Mouse (Mus musculus) CD8-positive naive resting alpha-beta T cell, adult 57 days (primary cell): ENCODE data around the gene Olfr1110. TPM values are rescaled to one million over a fixed set of nuclear protein-coding genes. Genes with fewer than 3 reads are reported as not detected.

ENCODE experiments used
- total RNA-seq: library from RNA; stranded (reverse); gene quantifications from one replicate; pipeline ENCODE4 v1.2.4, GENCODE M21; 2023

Olfr1110 gene
- total RNA-seq, result not detected

GRCm38 (mm10) chr2:87140200-87140599 is at the start of gene Olfr1110:
TSS of gene Olfr1110 (minus strand) at chr2:87140300.

GRCm38 (mm10) chr2:87187498-87187897 is 47.4 kb upstream of the Olfr1110 start, which contains the start of gene Olfr1112:
TSS of gene Olfr1112 (plus strand) at chr2:87187798.

GRCm38 (mm10) chr2:87152524-87152923 is 12.4 kb upstream of the Olfr1110 start, which contains the start of gene Olfr1111:
TSS of gene Olfr1111 (minus strand) at chr2:87152624.

GRCm38 (mm10) chr2:87114467-87114866 is 25.6 kb downstream of the Olfr1110 start, which contains the start of gene Olfr259:
TSS of gene Olfr259 (minus strand) at chr2:87114567.

GRCm38 (mm10) chr2:87095908-87096307 is 44.2 kb downstream of the Olfr1110 start, which contains the start of gene Olfr1109:
TSS of gene Olfr1109 (minus strand) at chr2:87096008.

Other genes starting within 250 kb of the Olfr1110 start
- gene Olfr1097, start 248.1 kb downstream of the Olfr1110 start, total RNA-seq, result not detected
- not detected for gene Olfr1098, start 215.8 kb downstream of the Olfr1110 start, total RNA-seq
- gene Olfr1099, start 179.6 kb downstream of the Olfr1110 start, total RNA-seq, result not detected
- gene Olfr1100, start 160.3 kb downstream of the Olfr1110 start, total RNA-seq, result not detected
- not detected for gene Olfr1101, start 149.1 kb downstream of the Olfr1110 start, total RNA-seq
- gene Olfr1102, start 141.9 kb downstream of the Olfr1110 start, total RNA-seq, result not detected
- gene Olfr1104, start 113.2 kb downstream of the Olfr1110 start, total RNA-seq, result not detected
- gene Olfr1105, start 103.8 kb downstream of the Olfr1110 start, total RNA-seq, result not detected
- gene Olfr1106, start 88.0 kb downstream of the Olfr1110 start, total RNA-seq, result not detected
- not detected for gene Olfr1107, start 64.5 kb downstream of the Olfr1110 start, total RNA-seq
- gene Olfr1109, start 44.3 kb downstream of the Olfr1110 start, total RNA-seq, result not detected
- gene Olfr259, start 25.7 kb downstream of the Olfr1110 start, total RNA-seq, result not detected
- not detected for gene Olfr1111, start 12.3 kb upstream of the Olfr1110 start, total RNA-seq
- gene Olfr1112, start 47.5 kb upstream of the Olfr1110 start, total RNA-seq, result not detected
- not detected for gene Olfr1113, start 68.7 kb upstream of the Olfr1110 start, total RNA-seq
- gene Olfr1115, start 107.7 kb upstream of the Olfr1110 start, total RNA-seq, result not detected
- not detected for gene Olfr1116, start 127.2 kb upstream of the Olfr1110 start, total RNA-seq
- gene Olfr1118, start 167.3 kb upstream of the Olfr1110 start, total RNA-seq, result not detected
- gene Olfr1120, start 214.5 kb upstream of the Olfr1110 start, total RNA-seq, result not detected
- not detected for gene Olfr1121, start 229.6 kb upstream of the Olfr1110 start, total RNA-seq
- gene Olfr1122, start 245.5 kb upstream of the Olfr1110 start, total RNA-seq, result not detected